21 mouse cellular contexts compared by ENCODE assay signal in genomic region chr6:73072093-73072786, GRCm38 (mm10).
"Had no signal": no experiment of that assay in that cellular context is flagged by ENCODE, and none has a peak within 500 bp of the region (broad histone marks: within the 10 kb centered on the region; RNA-seq: fewer than 3 reads in every experiment).

No protein-coding gene starts in this region.

- H3K36me3 ChIP-seq: heart, embryonic 10.5 days; heart, embryonic 12.5 days; hindbrain, embryonic 13.5 days; hindbrain, embryonic 15.5 days; limb, embryonic 13.5 days; limb, embryonic 15.5 days; liver, embryonic 12.5 days had no signal

- H3K4me2 ChIP-seq: heart, embryonic 12.5 days; hindbrain, embryonic 13.5 days; hindbrain, embryonic 15.5 days; limb, embryonic 13.5 days; limb, embryonic 15.5 days; liver, embryonic 12.5 days had no signal

- H3K4me1 ChIP-seq: heart, embryonic 10.5 days; heart, embryonic 12.5 days; hindbrain, embryonic 13.5 days; hindbrain, embryonic 15.5 days; limb, embryonic 13.5 days; limb, embryonic 15.5 days; liver, embryonic 12.5 days had no signal

- H3K27ac ChIP-seq: heart, embryonic 10.5 days; hindbrain, embryonic 13.5 days; hindbrain, embryonic 15.5 days; hindbrain, postnatal 0 days; limb, embryonic 13.5 days; limb, embryonic 15.5 days; liver, embryonic 12.5 days; liver, embryonic 14.5 days had no signal

- H3K9me3 ChIP-seq: heart, embryonic 10.5 days; hindbrain, embryonic 15.5 days; limb, embryonic 15.5 days; liver, embryonic 12.5 days had no signal

- ATAC-seq: forebrain, postnatal 0 days; hindbrain, postnatal 0 days; liver, embryonic 12.5 days had no signal

- H3K9ac ChIP-seq: forebrain, postnatal 0 days; heart, embryonic 12.5 days; hindbrain, embryonic 13.5 days; hindbrain, embryonic 15.5 days; limb, embryonic 13.5 days; limb, embryonic 15.5 days; liver, embryonic 12.5 days; liver, embryonic 14.5 days had no signal

- H3K27me3 ChIP-seq: heart, embryonic 12.5 days; hindbrain, embryonic 13.5 days; hindbrain, embryonic 15.5 days; limb, embryonic 13.5 days; limb, embryonic 15.5 days; liver, embryonic 12.5 days had no signal

- DNase-seq: forebrain, postnatal 0 days; gastrocnemius, postnatal 14 days; gastrocnemius, postnatal 36 days; heart, adult 18-20 months; heart, postnatal 10 days; heart, postnatal 36 days; kidney, adult 18-20 months; kidney, adult 8-10 months; kidney, postnatal 14 days; layer of hippocampus, adult 9-11 months; layer of hippocampus, postnatal 36 days; left cerebral cortex, postnatal 4 days had no signal

- H3K4me3 ChIP-seq: heart, embryonic 10.5 days; heart, embryonic 12.5 days; hindbrain, embryonic 13.5 days; hindbrain, embryonic 15.5 days; limb, embryonic 13.5 days; limb, embryonic 15.5 days; liver, embryonic 12.5 days had no signal
